Mouse (Mus musculus) heart, embryonic 10.5 days (tissue): ENCODE data around the gene Tshz3. TPM values are rescaled to one million over a fixed set of nuclear protein-coding genes. Genes with fewer than 3 reads are reported as not detected.

Experiments
- DNase-seq: peaks from one replicate; pipeline ENCODE4 v3.0.0-alpha.2; 2017; ENCODE audit warnings: low spot score
- H3K27ac ChIP-seq: fragments of 300-500 bp; sonication (generic); 2 replicates; pipeline ENCODE4 v1.5.1; 2016; ENCODE audit warnings: mild to moderate bottlenecking
- H3K27me3 ChIP-seq: fragments of 300-500 bp; sonication (generic); 2 replicates; pipeline ENCODE4 v1.6.1; 2016; ENCODE audit warnings: mild to moderate bottlenecking; ENCODE audit not compliant: poor library complexity, insufficient read depth, severe bottlenecking
- H3K36me3 ChIP-seq: fragments of 300-500 bp; sonication (generic); 2 replicates; pipeline ENCODE4 v1.6.1; 2016; ENCODE audit warnings: mild to moderate bottlenecking, moderate library complexity
- H3K4me1 ChIP-seq: fragments of 300-500 bp; sonication (generic); 2 replicates; pipeline ENCODE4 v1.6.1; 2016; ENCODE audit warnings: mild to moderate bottlenecking
- H3K4me3 ChIP-seq: fragments of 300-500 bp; sonication (generic); 2 replicates; pipeline ENCODE4 v1.5.1; 2016; ENCODE audit warnings: mild to moderate bottlenecking, moderate library complexity
- H3K9me3 ChIP-seq: fragments of 300-500 bp; sonication (generic); 2 replicates; pipeline ENCODE4 v1.6.1; 2016; ENCODE audit warnings: mild to moderate bottlenecking, moderate library complexity
- WGBS: fragments of 180-500 bp; shearing (Covaris S2); methylation state at CpG from one replicate; pipeline ENCODE4 v1.1.7; 2016; 5-methylcytosine and 5-hydroxymethylcytosine counted together
- polyA plus RNA-seq: library from polyadenylated mRNA; unstranded; fragments of >200 nt; fragmentation: Nextera tagmentation; extraction: Ambion mirVana; gene quantifications from 2 replicates; pipeline ENCODE4 v1.2.1, GENCODE M21; 2016

Gene Tshz3
- polyA plus RNA-seq, 1 experiment from 2014 or later, result 5.5 TPM

- Histone ChIP-seq H3K9me3 (no peaks in the 10 kb centered on the region), H3K4me1 (peaks cover 29% of the 10 kb centered on the region), H3K4me3 (no peak overlapping the region), H3K36me3 (no peaks in the 10 kb centered on the region), H3K27me3 (peaks cover 8% of the 10 kb centered on the region; the same call in 1 of the 2 replicates), H3K27ac (peak overlapping the region; percentile 36; the same call in 1 of the 2 replicates)
- WGBS, result 7% methylated on average over 6 of the region's 10 CpGs
- no peak for DNase-seq
These were observed 8.7 kb downstream of the Tshz3 start for GRCm38 (mm10) chr7:36706636-36707035.

GRCm38 (mm10) chr7:36707266-36707665 lies 9.3 kb downstream of the Tshz3 start:
- Histone ChIP-seq H3K4me1 (peaks cover 29% of the 10 kb centered on the region), H3K4me3 (no peak overlapping the region), H3K27ac (no peak overlapping the region), H3K9me3 (no peaks in the 10 kb centered on the region), H3K36me3 (no peaks in the 10 kb centered on the region), H3K27me3 (peaks cover 8% of the 10 kb centered on the region; the same call in 1 of the 2 replicates)
- 60% methylated on average over 10 of the region's 10 CpGs for WGBS
- DNase-seq, result no peak

GRCm38 (mm10) chr7:36707681-36708350 lies 9.9 kb downstream of the Tshz3 start:
- 36% methylated on average over 17 of the region's 17 CpGs for whole genome bisulfite sequencing
- H3K27ac ChIP-seq, result peak overlapping the region; percentile 29; the same call in 1 of the 2 replicates
- peak overlapping the region; percentile 4 for H3K4me3 ChIP-seq
- peaks cover 4% of the 10 kb centered on the region; the same call in 1 of the 2 replicates for H3K27me3 ChIP-seq
- peaks cover 29% of the 10 kb centered on the region for H3K4me1 ChIP-seq
- no peaks in the 10 kb centered on the region for H3K36me3 ChIP-seq
- DNase-seq, result no peak
- H3K9me3 ChIP-seq, result no peaks in the 10 kb centered on the region

- H3K27me3 ChIP-seq, result 0 out of 2 replicates have a peak, but pooled peaks cover 3% of the 10 kb centered on the region
These were observed 10.9 kb downstream of the Tshz3 start for GRCm38 (mm10) chr7:36708823-36709222.

GRCm38 (mm10) chr7:36709239-36709638 lies 11.3 kb downstream of the Tshz3 start:
- H3K4me3 ChIP-seq, result no peak overlapping the region
- WGBS, result 23% methylated on average over 2 of the region's 2 CpGs
- H3K27ac ChIP-seq, result peak overlapping the region; percentile 19; the same call in 1 of the 2 replicates
- no peak for DNase-seq
- no peaks in the 10 kb centered on the region for H3K9me3 ChIP-seq
- peaks cover 38% of the 10 kb centered on the region for H3K4me1 ChIP-seq
- 0 out of 2 replicates have a peak, but pooled peaks cover 3% of the 10 kb centered on the region for H3K27me3 ChIP-seq
- H3K36me3 ChIP-seq, result no peaks in the 10 kb centered on the region

More at GRCm38 (mm10) chr7:36708823-36709222, 10.9 kb downstream of the Tshz3 start:
- H3K9me3 ChIP-seq, result no peaks in the 10 kb centered on the region
- no peak overlapping the region for H3K4me3 ChIP-seq
- 68% methylated on average over 3 of the region's 3 CpGs for WGBS
- H3K36me3 ChIP-seq, result no peaks in the 10 kb centered on the region
- peaks cover 34% of the 10 kb centered on the region for H3K4me1 ChIP-seq
- 0 out of 2 replicates have a peak overlapping the region, but pooled peaks have one; percentile 29 for H3K27ac ChIP-seq
- DNase-seq, result no peak

- no peak for DNase-seq
- H3K27ac ChIP-seq, result peak overlapping the region; percentile 23; the same call in 1 of the 2 replicates
- no peaks in the 10 kb centered on the region for H3K36me3 ChIP-seq
- peaks cover 38% of the 10 kb centered on the region for H3K4me1 ChIP-seq
- WGBS, result 58% methylated on average over 12 of the region's 12 CpGs
- H3K27me3 ChIP-seq, result 0 out of 2 replicates have a peak, but pooled peaks cover 3% of the 10 kb centered on the region
- no peak overlapping the region for H3K4me3 ChIP-seq
- H3K9me3 ChIP-seq, result no peaks in the 10 kb centered on the region
These were observed 12.1 kb downstream of the Tshz3 start for GRCm38 (mm10) chr7:36709974-36710373.

- WGBS, result 68% methylated on average over 6 of the region's 6 CpGs
- Histone ChIP-seq H3K4me3 (no peak overlapping the region), H3K4me1 (peaks cover 38% of the 10 kb centered on the region)
These were observed 12.5 kb downstream of the Tshz3 start for GRCm38 (mm10) chr7:36710387-36710786.

GRCm38 (mm10) chr7:36711766-36712165 lies 13.8 kb downstream of the Tshz3 start:
- DNase-seq, result no peak
- peaks cover 32% of the 10 kb centered on the region for H3K4me1 ChIP-seq

More at GRCm38 (mm10) chr7:36710387-36710786, 12.5 kb downstream of the Tshz3 start:
- 0 out of 2 replicates have a peak, but pooled peaks cover 3% of the 10 kb centered on the region for H3K27me3 ChIP-seq
- no peaks in the 10 kb centered on the region for H3K9me3 ChIP-seq
- H3K36me3 ChIP-seq, result no peaks in the 10 kb centered on the region
- no peak for DNase-seq
- no peak overlapping the region for H3K27ac ChIP-seq

GRCm38 (mm10) chr7:36714323-36714722 lies 16.4 kb downstream of the Tshz3 start:
- no peak overlapping the region for H3K4me3 ChIP-seq
- peak overlapping the region; percentile 22; the same call in 1 of the 2 replicates for H3K27ac ChIP-seq
- peaks cover 16% of the 10 kb centered on the region for H3K4me1 ChIP-seq
- no peaks in the 10 kb centered on the region for H3K36me3 ChIP-seq
- no peak for DNase-seq
- 83% methylated on average over 7 of the region's 7 CpGs for WGBS
- H3K27me3 ChIP-seq, result no peaks in the 10 kb centered on the region; the same call in 1 of the 2 replicates
- no peaks in the 10 kb centered on the region for H3K9me3 ChIP-seq

More at GRCm38 (mm10) chr7:36711766-36712165, 13.8 kb downstream of the Tshz3 start:
- 0 out of 2 replicates have a peak, but pooled peaks cover 3% of the 10 kb centered on the region for H3K27me3 ChIP-seq
- no peak overlapping the region for H3K27ac ChIP-seq
- no peaks in the 10 kb centered on the region for H3K9me3 ChIP-seq
- 47% methylated on average over 2 of the region's 2 CpGs for WGBS
- no peak overlapping the region for H3K4me3 ChIP-seq
- no peaks in the 10 kb centered on the region for H3K36me3 ChIP-seq

- H3K27ac ChIP-seq, result no peak overlapping the region
- no peaks in the 10 kb centered on the region for H3K36me3 ChIP-seq
- peaks cover 9% of the 10 kb centered on the region; the same call in 1 of the 2 replicates for H3K4me1 ChIP-seq
- no peaks in the 10 kb centered on the region for H3K9me3 ChIP-seq
- WGBS, result 37% methylated on average over 6 of the region's 6 CpGs
- no peaks in the 10 kb centered on the region; the same call in 1 of the 2 replicates for H3K27me3 ChIP-seq
- no peak overlapping the region for H3K4me3 ChIP-seq
- DNase-seq, result no peak
These were observed 19.3 kb downstream of the Tshz3 start for GRCm38 (mm10) chr7:36717192-36717591.

GRCm38 (mm10) chr7:36720830-36721229 lies 22.9 kb downstream of the Tshz3 start:
- H3K4me1 ChIP-seq, result no peaks in the 10 kb centered on the region
- H3K36me3 ChIP-seq, result no peaks in the 10 kb centered on the region
- 61% methylated on average over 9 of the region's 9 CpGs for WGBS
- H3K9me3 ChIP-seq, result no peaks in the 10 kb centered on the region
- no peak overlapping the region for H3K4me3 ChIP-seq
- no peak for DNase-seq
- no peaks in the 10 kb centered on the region; the same call in 1 of the 2 replicates for H3K27me3 ChIP-seq
- H3K27ac ChIP-seq, result no peak overlapping the region

- Histone ChIP-seq H3K27me3 (no peaks in the 10 kb centered on the region), H3K4me3 (no peak overlapping the region), H3K36me3 (no peaks in the 10 kb centered on the region), H3K27ac (no peak overlapping the region), H3K4me1 (no peaks in the 10 kb centered on the region), H3K9me3 (no peaks in the 10 kb centered on the region)
- 79% methylated on average over 14 of the region's 14 CpGs for WGBS
- no peak for DNase-seq
These were observed 38.6 kb downstream of the Tshz3 start for GRCm38 (mm10) chr7:36736303-36737050.

- no peaks in the 10 kb centered on the region for H3K27me3 ChIP-seq
- no peaks in the 10 kb centered on the region for H3K9me3 ChIP-seq
- H3K4me3 ChIP-seq, result no peak overlapping the region
- 95% methylated on average over 2 of the region's 2 CpGs for WGBS
- no peak overlapping the region for H3K27ac ChIP-seq
- no peak for DNase-seq
- H3K4me1 ChIP-seq, result peaks cover 9% of the 10 kb centered on the region; the same call in 1 of the 2 replicates
- no peaks in the 10 kb centered on the region for H3K36me3 ChIP-seq
These were observed 53.6 kb downstream of the Tshz3 start for GRCm38 (mm10) chr7:36751480-36751879.
